Mouse (Mus musculus) liver, adult (tissue): ENCODE results near the gene Nox1.
"Not testable (repeated sequence)": the region's sequence is repeated elsewhere in the genome, so short reads cannot be mapped to it uniquely, and the experiment has no call there.

Experiments
- GATA4 ChIP-seq: IDR thresholded peaks from 2 replicates; pipeline ENCODE4 v1.6.1; 2014; ENCODE audit warnings: mild to moderate bottlenecking, low read length; ENCODE audit not compliant: insufficient replicate concordance

Gene Nox1

DNA sequence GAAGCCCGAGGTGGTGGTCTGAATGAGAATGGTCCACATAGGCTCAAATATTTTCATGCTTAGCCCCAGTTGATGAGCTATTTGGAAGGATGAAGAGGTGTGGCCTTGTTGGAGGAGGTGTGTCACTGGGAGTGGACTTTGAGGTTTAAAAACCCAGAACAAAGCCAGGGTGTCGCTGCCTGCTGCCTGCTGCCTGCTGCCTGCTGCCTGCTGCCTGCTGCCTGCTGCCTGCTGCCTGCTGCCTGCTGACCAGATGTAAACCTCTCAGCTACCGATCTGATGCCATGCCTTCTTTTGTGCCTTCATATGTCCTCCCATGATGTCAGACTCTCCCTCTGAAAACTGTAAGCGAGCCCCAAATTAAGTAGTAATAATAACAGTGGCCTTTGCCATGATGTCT, at the start of gene Nox1:
Nox1 (minus strand) TSS at position 101 of the 400 bp plus-strand sequence.
- TF ChIP-seq GATA4, result no peak

DNA sequence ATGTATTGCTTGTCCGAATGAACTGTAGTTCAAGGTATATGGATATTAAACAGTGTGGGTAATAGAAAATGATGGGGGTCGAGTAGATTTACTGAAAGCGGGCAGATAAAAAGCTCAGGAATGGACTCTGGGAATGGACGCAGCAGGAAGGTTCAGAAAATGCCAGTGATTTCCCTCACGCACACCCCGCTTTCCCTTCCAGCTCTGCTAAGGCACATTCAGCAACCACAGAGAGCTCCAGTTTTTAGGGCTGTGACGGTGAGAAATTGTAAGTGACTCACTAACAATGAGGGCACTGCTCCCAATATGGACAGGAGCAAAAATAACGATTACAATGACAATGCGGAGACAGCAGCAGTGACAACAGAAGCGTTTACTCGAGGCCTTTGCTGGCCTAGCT, 40.4 kb upstream of the Nox1 start:
- TF ChIP-seq GATA4, result no peak

- TF ChIP-seq GATA4, result no peak
These were observed 39.4 kb upstream of the Nox1 start for GRCm38 (mm10) chrX:134261191-134261590.

DNA sequence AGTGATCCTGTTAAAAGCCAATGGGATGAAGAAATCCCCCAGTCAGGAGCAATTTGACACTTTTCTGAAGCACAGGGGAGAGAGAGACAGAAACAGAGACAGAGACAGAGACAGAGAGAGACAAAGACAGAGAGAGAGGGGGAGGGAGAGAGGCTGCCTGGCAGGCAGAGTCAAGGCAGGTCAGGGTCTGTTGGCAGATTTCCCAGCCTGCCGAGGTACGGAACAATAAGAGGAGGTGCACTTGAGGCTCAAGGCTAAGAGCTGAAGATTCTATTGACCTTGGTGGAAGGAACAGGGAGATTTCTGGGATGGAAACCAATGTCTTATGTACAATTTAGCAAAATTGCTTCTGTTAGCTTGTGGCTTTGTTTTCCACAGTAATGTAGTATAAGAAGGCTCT, 26.4 kb upstream of the Nox1 start:
- TF ChIP-seq GATA4, result no peak

GRCm38 (mm10) chrX:134245946-134246345, 24.2 kb upstream of the Nox1 start:
- TF ChIP-seq GATA4, result no peak

GRCm38 (mm10) chrX:134238266-134238665, 16.5 kb upstream of the Nox1 start:
- no peak for TF ChIP-seq GATA4

DNA sequence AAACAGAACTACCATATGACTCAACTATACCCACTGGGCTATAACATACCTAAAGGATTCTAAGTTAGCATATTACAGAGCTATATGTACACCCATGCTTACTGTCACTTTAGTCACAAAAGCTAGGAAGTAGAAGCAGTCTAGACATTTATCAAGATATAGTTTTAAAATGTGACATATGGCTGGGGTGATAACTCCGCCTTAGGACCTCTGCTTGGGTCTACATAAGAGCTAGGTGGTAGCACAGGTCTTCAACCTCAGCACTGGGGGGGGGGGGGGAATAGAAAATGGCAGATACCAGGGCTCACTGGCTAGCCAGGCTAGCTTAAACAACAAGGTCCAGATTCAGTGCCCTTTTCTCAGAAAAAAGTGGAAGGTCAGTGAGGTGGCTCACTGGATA, 11.3 kb upstream of the Nox1 start:
- no peak for TF ChIP-seq GATA4

DNA sequence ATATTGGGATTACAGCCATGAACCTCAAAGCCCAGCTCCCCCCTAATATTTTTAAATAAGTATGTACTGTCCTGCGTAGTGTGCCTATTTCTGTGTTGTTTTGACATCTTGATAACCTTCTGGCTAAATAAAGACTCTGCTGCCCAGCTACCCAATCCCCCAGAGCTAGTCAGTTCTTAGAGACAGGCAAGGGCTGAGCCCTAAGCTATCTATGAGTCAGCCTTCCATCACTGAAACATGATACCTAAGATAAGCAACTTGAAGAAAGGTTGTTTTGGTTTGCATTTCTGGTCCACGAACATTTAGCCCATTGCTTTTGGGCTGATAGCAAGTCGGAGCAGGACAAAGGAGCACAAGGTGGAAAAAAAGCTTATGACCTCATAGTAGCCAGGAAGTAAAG, 1.1 kb downstream of the Nox1 start:
- TF ChIP-seq GATA4, result no peak

GRCm38 (mm10) chrX:134218161-134218560, 3.6 kb downstream of the Nox1 start:
- no peak for TF ChIP-seq GATA4

GRCm38 (mm10) chrX:134211151-134211642, 10.6 kb downstream of the Nox1 start:
- TF ChIP-seq GATA4, result no peak

DNA sequence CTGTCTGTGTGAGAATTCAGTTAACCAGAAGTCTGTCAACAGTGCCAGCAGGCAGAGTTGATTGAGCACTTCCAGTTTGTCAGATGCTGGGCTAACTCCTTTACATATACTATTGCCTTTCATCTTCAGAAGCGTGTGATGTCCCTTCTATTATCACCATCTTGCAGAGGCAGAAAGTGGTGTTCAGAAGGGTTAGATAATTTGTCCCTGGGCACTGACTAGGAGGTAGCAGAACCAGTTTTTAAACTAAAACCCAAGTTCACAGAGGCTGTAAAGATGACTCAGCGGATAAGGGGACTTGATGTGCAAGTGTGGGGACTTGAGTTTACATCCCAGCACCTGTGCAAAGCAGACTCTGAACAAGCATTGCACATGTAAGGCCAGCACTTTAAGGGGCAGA, 13.3 kb downstream of the Nox1 start:
- no peak for TF ChIP-seq GATA4

DNA sequence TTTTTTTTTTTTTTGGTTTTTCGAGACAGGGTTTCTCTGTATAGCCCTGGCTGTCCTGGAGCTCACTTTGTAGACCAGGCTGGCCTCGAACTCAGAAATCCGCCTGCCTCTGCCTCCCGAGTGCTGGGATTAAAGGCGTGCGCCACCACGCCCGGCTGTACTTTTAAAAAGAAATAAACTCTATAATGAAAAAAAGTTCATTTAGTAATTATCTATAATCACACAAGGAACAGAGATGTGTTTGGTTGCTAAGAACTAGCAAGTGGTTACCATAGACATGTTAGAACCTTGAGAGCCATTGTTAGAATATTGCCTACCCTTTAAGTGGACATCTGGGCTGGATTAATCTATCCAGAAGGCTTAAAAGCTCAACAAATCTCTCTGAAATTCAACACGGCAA, 34.6 kb downstream of the Nox1 start, which contains the start of gene Arl13a:
Arl13a (plus strand) TSS at position 301 of the 400 bp plus-strand sequence.
- not testable (repeated sequence) for TF ChIP-seq GATA4

GRCm38 (mm10) chrX:134174699-134175098, 47.1 kb downstream of the Nox1 start:
- TF ChIP-seq GATA4, result no peak

- no peak for TF ChIP-seq GATA4
These were observed 51.2 kb downstream of the Nox1 start for GRCm38 (mm10) chrX:134170584-134170983.

DNA sequence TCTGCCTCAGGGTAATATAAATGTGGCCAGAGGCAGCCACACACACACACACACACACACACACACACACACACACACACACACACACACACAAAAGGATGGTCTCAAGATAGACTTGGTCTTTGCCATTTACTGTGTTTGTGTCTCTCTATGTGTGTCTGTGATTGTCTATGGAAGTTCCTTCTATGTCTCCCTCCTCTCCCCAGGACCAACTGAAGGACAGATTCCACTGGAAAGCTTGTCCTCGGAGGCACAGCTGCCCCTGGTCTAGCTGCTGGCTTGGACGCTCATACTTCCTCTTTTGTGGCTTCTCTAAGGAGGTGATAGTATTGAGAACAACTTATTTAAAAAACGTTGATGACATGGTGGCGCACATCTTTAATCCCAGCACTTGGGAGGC, 58.3 kb downstream of the Nox1 start:
- TF ChIP-seq GATA4, result no peak

GRCm38 (mm10) chrX:134162826-134163225, 58.9 kb downstream of the Nox1 start:
- TF ChIP-seq GATA4, result no peak

DNA sequence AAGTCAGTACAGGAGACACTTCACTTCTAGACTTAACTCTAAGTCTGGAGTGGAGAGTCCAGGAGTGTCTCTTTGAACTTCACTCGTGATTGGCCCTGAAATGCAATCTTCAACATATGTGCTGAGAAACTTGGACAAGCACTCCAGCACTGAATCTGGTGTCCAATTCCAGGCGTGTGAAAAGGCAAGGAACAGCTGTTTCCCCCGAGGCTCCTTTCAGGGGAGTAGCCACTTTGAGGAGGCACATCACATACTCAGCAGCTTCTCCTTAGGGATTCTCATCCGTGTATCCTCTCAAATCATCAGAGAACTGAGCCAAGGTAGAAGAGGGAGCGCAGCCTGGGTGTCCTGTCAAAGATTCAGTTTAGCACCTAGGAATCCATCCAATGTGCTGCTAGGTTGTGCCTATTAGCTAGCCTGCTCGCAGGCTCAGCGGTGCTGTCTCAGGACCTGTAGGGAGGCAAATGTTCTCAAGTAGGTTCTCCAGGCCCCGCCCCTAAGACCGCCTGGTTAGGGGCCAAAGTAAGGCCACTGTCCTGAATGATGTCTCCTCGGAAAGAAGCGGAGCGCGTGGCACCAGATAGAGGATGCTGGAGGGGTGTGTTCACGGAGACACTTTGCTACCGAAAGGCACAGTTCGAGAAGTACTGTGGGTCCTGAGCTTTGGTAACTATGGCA, 59.6 kb downstream of the Nox1 start, which contains the start of gene Xkrx:
Xkrx (minus strand) TSS at position 34 of the 678 bp plus-strand sequence.
- no peak for TF ChIP-seq GATA4
